Mouse (Mus musculus): Measurements from ENCODE around the gene Rab5if. TPM values are rescaled to one million over a fixed set of nuclear protein-coding genes. Genes with fewer than 3 reads are reported as not detected.
"Not testable (repeated sequence)": the region's sequence is repeated elsewhere in the genome, so short reads cannot be mapped to it uniquely, and the experiment has no call there.

Gene Rab5if
- 100 to 1,000 TPM; 104 to 105 TPM for total RNA-seq (2021)

DNA sequence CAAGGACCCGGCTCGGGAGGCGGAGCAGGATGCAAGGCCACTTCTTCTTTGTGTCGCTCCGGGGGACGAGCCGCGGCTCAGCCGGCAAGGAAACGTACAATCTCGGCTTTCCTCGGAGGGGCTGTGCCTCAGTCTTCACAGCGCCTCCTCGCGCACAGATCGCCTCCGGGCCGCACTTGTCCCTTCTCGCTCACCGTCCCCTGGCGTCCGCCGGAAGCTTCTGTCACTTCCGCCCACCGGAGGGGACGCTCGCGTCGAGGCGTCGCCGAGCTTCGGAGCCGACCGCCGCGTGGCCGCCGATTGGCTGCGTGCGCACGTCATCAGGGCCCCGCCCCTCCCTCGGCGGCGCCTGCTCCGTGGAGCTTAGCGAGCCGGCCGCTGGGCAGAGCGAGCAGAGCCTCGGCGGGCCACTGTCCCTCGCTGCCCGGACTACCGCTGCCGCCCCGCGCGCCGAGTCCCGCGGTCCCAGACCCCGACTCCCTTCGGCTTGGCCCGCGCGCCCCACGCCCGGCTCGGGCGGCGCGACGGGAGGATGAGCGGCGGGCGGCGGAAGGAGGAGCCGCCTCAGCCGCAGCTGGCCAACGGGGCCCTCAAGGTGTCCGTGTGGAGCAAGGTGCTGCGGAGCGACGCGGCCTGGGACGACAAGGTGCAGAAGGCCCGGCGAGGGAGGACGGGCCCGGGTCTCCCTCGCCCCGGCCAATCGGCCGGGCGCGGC is at the start of gene Rab5if:
Gene Rab5if (plus strand): TSS at position 357 of the 715 bp plus-strand sequence.
- peak; percentile 98 to 99 for DNase-seq (ENCODE audit: low spot score in 2 of 2)
- intact Hi-C loops (cut with DNase I): no loop called here

- no peak for DNase-seq (ENCODE audit: low spot score in 2 of 2)
- intact Hi-C loops (cut with DNase I): no loop called here
Measured at GRCm38 (mm10) chr2:156814344-156814801, 48.6 kb upstream of the Rab5if start.

DNA sequence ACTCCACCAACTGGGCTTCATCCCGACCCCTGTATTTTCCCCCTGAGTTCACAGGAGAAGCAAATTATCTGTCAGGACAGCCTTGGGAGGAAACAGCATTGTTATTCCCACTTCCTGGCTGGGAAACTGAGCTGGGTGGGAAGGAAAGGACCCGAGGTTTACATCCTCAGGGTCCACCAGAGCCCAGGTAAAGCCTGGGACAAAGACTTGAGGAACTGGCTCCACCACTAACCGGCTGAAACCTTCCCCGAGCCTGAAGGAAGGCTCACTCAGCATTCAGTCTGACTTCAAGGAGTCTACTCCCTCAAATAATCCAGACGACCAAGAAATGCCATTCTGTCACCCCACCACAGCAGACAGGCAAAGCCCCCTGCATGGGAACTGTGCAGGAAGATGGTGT is 48.0 kb upstream of the Rab5if start:
- intact Hi-C loops (cut with DNase I): no loop called here
- no peak for DNase-seq (ENCODE audit: low spot score in 2 of 2)

- intact Hi-C loops (cut with DNase I): no loop called here
- DNase-seq (ENCODE audit: low spot score in 2 of 2): no peak
Measured at GRCm38 (mm10) chr2:156815412-156815811, 47.5 kb upstream of the Rab5if start.

GRCm38 (mm10) chr2:156816116-156816515 is 46.8 kb upstream of the Rab5if start:
- DNase-seq (ENCODE audit: low spot score in 2 of 2): no peak
- intact Hi-C loops (cut with DNase I): no loop called here

- intact Hi-C loops (cut with DNase I): loop anchor here (5.0 kb wide), 1 partner anchor 43 kb away; no protein-coding TSS in a partner anchor
- DNase-seq (ENCODE audit: low spot score in 2 of 2): not testable (repeated sequence)
Measured at GRCm38 (mm10) chr2:156825128-156825527, 37.8 kb upstream of the Rab5if start.

DNA sequence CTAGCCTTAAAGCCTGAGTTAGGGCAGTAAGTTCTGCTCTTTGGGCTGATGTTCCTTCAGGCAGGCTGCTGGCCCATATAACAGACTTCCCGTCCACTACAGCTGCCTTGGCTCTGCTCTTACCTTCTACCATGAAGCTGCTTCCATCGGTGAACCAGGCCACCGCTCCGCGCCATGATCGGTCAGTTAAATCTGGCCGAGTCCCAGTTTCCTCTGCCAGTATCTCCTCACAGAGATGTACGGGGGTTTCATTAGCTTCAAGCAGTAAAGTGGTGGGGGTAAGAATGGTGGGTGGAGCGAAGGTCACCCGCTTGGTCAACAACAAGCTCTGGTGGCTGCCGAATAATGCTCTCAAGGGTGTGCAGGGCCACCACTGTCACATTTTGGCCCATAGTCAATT is 28.6 kb upstream of the Rab5if start:
- no peak for DNase-seq (ENCODE audit: low spot score in 2 of 2)
- intact Hi-C loops (cut with DNase I): no loop called here

DNA sequence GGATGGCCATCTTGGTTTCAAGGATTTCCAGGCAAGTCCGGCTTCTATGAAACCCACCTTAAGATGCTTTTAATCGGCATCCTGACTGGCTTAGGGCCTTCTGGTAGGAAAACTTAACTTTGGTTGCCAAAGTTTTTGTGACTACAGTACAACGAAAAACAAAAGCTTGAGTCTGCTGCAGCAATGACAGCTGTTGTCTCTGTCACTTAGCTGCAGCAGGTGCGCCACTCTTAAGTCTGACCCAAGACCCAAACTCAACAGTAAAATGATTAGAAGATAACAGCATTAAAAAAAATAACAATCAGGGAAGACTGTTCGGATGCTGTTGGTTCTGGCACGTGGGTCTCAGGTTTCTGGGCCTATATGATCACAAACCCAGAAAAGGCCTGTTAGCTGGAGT is 24.1 kb upstream of the Rab5if start:
- intact Hi-C loops (cut with DNase I): no loop called here
- DNase-seq (ENCODE audit: low spot score in 2 of 2): no peak

- intact Hi-C loops (cut with DNase I): no loop called here
- no peak for DNase-seq (ENCODE audit: low spot score in 2 of 2)
Measured at GRCm38 (mm10) chr2:156839319-156840191, 23.4 kb upstream of the Rab5if start, which contains the start of gene Tgif2. Gene Tgif2, plus strand, starts transcription at chr2:156840007.

GRCm38 (mm10) chr2:156840301-156841027 is 22.5 kb upstream of the Rab5if start:
- DNase-seq (ENCODE audit: low spot score in 2 of 2): no peak

GRCm38 (mm10) chr2:156841028-156841840 is 21.7 kb upstream of the Rab5if start:
- peak; percentile 14 to 73 for DNase-seq (ENCODE audit: low spot score in 2 of 2)
- intact Hi-C loops (cut with DNase I): no loop called here

More at GRCm38 (mm10) chr2:156840301-156841027, 22.5 kb upstream of the Rab5if start:
- intact Hi-C loops (cut with DNase I): no loop called here

DNA sequence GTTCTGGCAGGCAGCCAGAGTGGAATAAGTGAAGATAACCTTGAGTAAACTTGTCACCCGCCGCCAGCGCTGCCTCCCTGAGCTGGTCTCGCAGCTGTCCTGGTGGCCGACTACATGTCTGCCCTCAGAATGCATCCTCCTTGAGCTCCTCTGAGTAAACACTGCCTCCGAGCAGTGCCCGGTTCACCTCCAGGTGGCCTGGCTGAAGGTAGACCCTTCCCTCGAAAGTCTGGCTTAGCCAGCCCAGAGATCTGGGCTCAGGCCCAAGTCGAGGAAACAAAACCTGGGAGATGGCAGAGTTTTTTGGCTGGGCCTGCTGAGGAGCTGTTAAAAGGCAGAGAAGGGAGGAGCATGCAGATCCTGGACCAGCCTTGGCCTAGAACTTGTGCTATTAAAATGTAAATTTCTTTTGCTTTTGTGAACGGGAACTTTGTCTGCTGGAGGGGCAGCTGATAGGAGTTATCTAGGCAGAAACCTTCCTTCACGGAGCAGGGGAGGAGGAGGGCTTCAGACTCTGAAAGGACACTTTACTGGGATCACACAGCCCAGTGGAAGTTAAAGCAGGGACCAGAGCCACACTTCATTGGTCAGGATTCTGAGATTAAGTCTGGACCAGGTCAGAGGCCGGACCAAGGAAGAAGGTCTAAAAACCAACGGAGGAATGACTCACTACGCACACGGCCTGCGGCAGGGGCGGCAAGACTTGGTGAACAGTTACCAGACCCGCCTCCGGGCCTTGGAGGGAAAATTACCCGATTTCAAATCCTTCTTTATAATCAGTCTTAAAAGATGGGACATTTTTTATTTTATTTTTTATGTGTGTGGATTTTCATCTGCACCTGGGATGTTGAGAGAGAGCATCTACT is 20.9 kb upstream of the Rab5if start:
- intact Hi-C loops (cut with DNase I): no loop called here
- DNase-seq (ENCODE audit: low spot score in 2 of 2): peak; percentile 16 to 43

GRCm38 (mm10) chr2:156842711-156843110 is 20.2 kb upstream of the Rab5if start:
- DNase-seq (ENCODE audit: low spot score in 2 of 2): no peak
- intact Hi-C loops (cut with DNase I): no loop called here

DNA sequence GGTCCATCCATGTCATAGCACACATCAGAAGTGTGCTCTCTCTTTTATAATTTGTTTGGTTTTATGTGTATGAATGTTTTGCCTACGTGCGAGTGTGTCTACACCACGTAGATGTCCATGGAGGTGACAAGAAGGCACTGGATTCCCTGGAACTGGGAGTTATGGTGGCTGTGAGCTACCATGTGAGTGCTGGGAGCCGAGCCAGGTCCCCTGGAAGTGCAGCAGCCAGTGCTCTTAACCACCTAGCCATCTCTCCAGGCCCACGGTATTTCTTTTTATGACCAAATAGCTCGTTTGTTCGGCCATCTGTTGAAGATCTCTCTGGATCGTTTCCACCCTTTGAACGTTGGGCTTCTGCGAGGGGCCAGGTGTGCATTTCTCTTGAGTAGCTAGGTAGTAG is 19.6 kb upstream of the Rab5if start:
- intact Hi-C loops (cut with DNase I): no loop called here
- no peak for DNase-seq (ENCODE audit: low spot score in 2 of 2)

GRCm38 (mm10) chr2:156844715-156845114 is 18.2 kb upstream of the Rab5if start:
- DNase-seq (ENCODE audit: low spot score in 2 of 2): no peak
- intact Hi-C loops (cut with DNase I): no loop called here

DNA sequence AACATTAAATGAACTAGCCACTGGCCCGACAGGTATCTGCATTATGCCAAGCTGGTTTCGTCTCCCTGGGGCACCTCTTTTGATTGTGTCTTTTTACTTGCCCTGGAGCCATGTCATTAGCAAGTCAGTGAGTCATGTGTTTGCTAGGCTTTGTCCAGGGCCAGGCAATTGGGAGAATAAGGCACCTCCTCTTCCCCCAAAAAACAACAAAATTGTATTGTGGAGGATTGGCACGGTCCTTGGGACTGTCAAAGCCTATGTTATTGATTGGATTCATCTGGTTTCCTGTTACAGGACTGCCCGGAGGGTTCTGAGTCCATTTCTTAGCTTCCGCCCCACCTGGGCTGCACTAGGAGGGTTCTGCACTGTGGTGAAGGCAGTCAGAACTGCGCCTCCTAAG is 15.3 kb upstream of the Rab5if start:
- intact Hi-C loops (cut with DNase I): no loop called here

GRCm38 (mm10) chr2:156848526-156849182 is 14.3 kb upstream of the Rab5if start:
- DNase-seq (ENCODE audit: low spot score in 2 of 2): peak in 1 of 2 experiments; percentile 15
- intact Hi-C loops (cut with DNase I): no loop called here

More for the DNA sequence above, 15.3 kb upstream of the Rab5if start:
- DNase-seq (ENCODE audit: low spot score in 2 of 2): no peak

- intact Hi-C loops (cut with DNase I): loop anchor here (10.0 kb wide), 1 partner anchor 306 kb away; the partner anchor contains the start of gene Aar2
- DNase-seq (ENCODE audit: low spot score in 2 of 2): no peak
Measured at GRCm38 (mm10) chr2:156850505-156850904, 12.4 kb upstream of the Rab5if start.

Measured in left cerebral cortex, postnatal 25 days (tissue).